Mouse (Mus musculus) G1E (cell line): ENCODE measurements around the gene Fkrp. TPM values are rescaled to one million over a fixed set of nuclear protein-coding genes. Genes with fewer than 3 reads are reported as not detected.

Experiments
- ATAC-seq: 2 replicates; pipeline ENCODE4 v1.8.0; 2016; ENCODE audit warnings: mild to moderate bottlenecking; ENCODE audit not compliant: insufficient number of reproducible peaks, poor library complexity, low FRiP score, severe bottlenecking; ENCODE audit errors: extremely low read depth
- DNase-seq: peaks from one replicate; pipeline ENCODE4 v3.0.0; 2012; ENCODE audit warnings: low spot score
- H3K27me3 ChIP-seq: 2 replicates; pipeline ENCODE4 v1.6.1; 2012; ENCODE audit warnings: mild to moderate bottlenecking, low read length, inconsistent platforms; ENCODE audit not compliant: insufficient read depth
- H3K36me3 ChIP-seq: replicated peaks from 2 replicates; pipeline ENCODE3; 2012; ENCODE audit warnings: mild to moderate bottlenecking, inconsistent platforms
- H3K4me1 ChIP-seq: 2 replicates; pipeline ENCODE4 v1.6.1; 2012; ENCODE audit warnings: low read depth, low read length, inconsistent platforms, mixed read lengths; ENCODE audit not compliant: insufficient read depth
- H3K4me3 ChIP-seq: 2 replicates; pipeline ENCODE4 v1.5.1; 2012; ENCODE audit warnings: low read depth, mild to moderate bottlenecking, inconsistent platforms, low read length, moderate library complexity, mixed read lengths
- H3K9me3 ChIP-seq: replicated peaks from 2 replicates; pipeline ENCODE4 v1.6.1; 2012; ENCODE audit warnings: inconsistent platforms
- CTCF ChIP-seq: IDR thresholded peaks from 2 replicates; pipeline ENCODE4 v1.5.1; 2012; ENCODE audit warnings: low read depth, low read length, inconsistent platforms, mixed read lengths
- GATA1 ChIP-seq: IDR thresholded peaks from 2 replicates; pipeline ENCODE4 v1.6.1; 2012; ENCODE audit warnings: borderline replicate concordance, low read length, inconsistent platforms, mixed read lengths
- GATA2 ChIP-seq: IDR thresholded peaks from 2 replicates; pipeline ENCODE4 v1.6.1; 2012; ENCODE audit warnings: low read depth, low read length, inconsistent platforms, borderline replicate concordance
- POLR2AphosphoS5 ChIP-seq: IDR thresholded peaks from 2 replicates; pipeline ENCODE4 v1.6.1; 2012; ENCODE audit warnings: low read depth, low read length, inconsistent platforms; ENCODE audit not compliant: insufficient replicate concordance
- TAL1 ChIP-seq: conservative IDR thresholded peaks from 2 replicates; pipeline ENCODE4 v1.6.1; 2012; ENCODE audit warnings: low read depth, low read length, inconsistent platforms, mixed read lengths
- polyA plus RNA-seq: library from polyadenylated mRNA; stranded (reverse); fragments of >175 nt; gene quantifications from 2 replicates; pipeline ENCODE4 v1.2.3, GENCODE M21; 2012
- total RNA-seq, 2 experiments: library from RNA; stranded (forward) in 1 of 2; stranded (reverse) in 1 of 2; fragments of 200-1000 nt in 1 of 2; fragments of >200 nt in 1 of 2; fragmentation: Nextera tagmentation in 1 of 2; gene quantifications; 2 replicates each; pipeline ENCODE4 v1.2.3; 2014 to 2017

Gene Fkrp
- total and polyA plus RNA-seq, 3 experiments = 11.3 to 30.6 (median 18.0) TPM

GRCm38 (mm10) chr7:16830449-16830848, 13.9 kb upstream of the Fkrp start:
- ATAC-seq = no peak
- Histone ChIP-seq H3K4me1 (peaks cover 21% of the 10 kb centered on the region), H3K36me3 (peaks cover 98% of the 10 kb centered on the region), H3K9me3 (no peaks in the 10 kb centered on the region), H3K4me3 (no peak overlapping the region), H3K27me3 (no peaks in the 10 kb centered on the region)
- DNase-seq = no peak
- TF ChIP-seq POLR2AphosphoS5 = no peak
- no peak for TF ChIP-seq CTCF
- no peak for TF ChIP-seq GATA1
- TF ChIP-seq GATA2 = no peak
- TF ChIP-seq TAL1 = no peak

- H3K36me3 ChIP-seq = peaks cover 99% of the 10 kb centered on the region
- ATAC-seq (no peak), DNase-seq (no peak)
- no peaks in the 10 kb centered on the region for H3K9me3 ChIP-seq
- H3K27me3 ChIP-seq = no peaks in the 10 kb centered on the region
- TF ChIP-seq CTCF (no peak), POLR2AphosphoS5 (no peak)
- H3K4me3 ChIP-seq = no peak overlapping the region
- H3K4me1 ChIP-seq = peaks cover 31% of the 10 kb centered on the region
Measured at GRCm38 (mm10) chr7:16827274-16827673, 10.7 kb upstream of the Fkrp start.

GRCm38 (mm10) chr7:16826571-16826970, 10.0 kb upstream of the Fkrp start:
- Histone ChIP-seq H3K9me3 (no peaks in the 10 kb centered on the region), H3K36me3 (peaks cover 99% of the 10 kb centered on the region), H3K27me3 (no peaks in the 10 kb centered on the region), H3K4me1 (peaks cover 35% of the 10 kb centered on the region), H3K4me3 (peak overlapping the region; percentile 7; the same call in 1 of the 2 replicates)
- ATAC-seq (no peak), DNase-seq (no peak)
- TF ChIP-seq GATA2 (no peak), TAL1 (no peak), POLR2AphosphoS5 (no peak), GATA1 (no peak), CTCF (no peak)

- Histone ChIP-seq H3K4me3 (peak overlapping the region; percentile 7; the same call in 1 of the 2 replicates), H3K36me3 (peaks cover 99% of the 10 kb centered on the region), H3K4me1 (peaks cover 42% of the 10 kb centered on the region), H3K9me3 (no peaks in the 10 kb centered on the region), H3K27me3 (no peaks in the 10 kb centered on the region)
- DNase-seq (no peak), ATAC-seq (no peak)
- TF ChIP-seq POLR2AphosphoS5 (no peak), GATA1 (no peak), TAL1 (no peak), GATA2 (no peak), CTCF (no peak)
Measured at GRCm38 (mm10) chr7:16825785-16826184, 9.3 kb upstream of the Fkrp start.

GRCm38 (mm10) chr7:16823734-16824133, 7.2 kb upstream of the Fkrp start:
- H3K27me3 ChIP-seq = no peaks in the 10 kb centered on the region
- ATAC-seq (no peak), DNase-seq (no peak)
- H3K36me3 ChIP-seq = peaks cover 98% of the 10 kb centered on the region
- H3K4me3 ChIP-seq = no peak overlapping the region
- peaks cover 60% of the 10 kb centered on the region for H3K4me1 ChIP-seq
- H3K9me3 ChIP-seq = no peaks in the 10 kb centered on the region
- TF ChIP-seq POLR2AphosphoS5 (no peak), GATA1 (no peak), GATA2 (no peak), TAL1 (no peak), CTCF (no peak)

- no peak overlapping the region for H3K4me3 ChIP-seq
- no peak for DNase-seq
- TF ChIP-seq GATA2 (no peak), CTCF (no peak), TAL1 (no peak), GATA1 (no peak), POLR2AphosphoS5 (no peak)
- peaks cover 85% of the 10 kb centered on the region for H3K36me3 ChIP-seq
- ATAC-seq = no peak
- no peaks in the 10 kb centered on the region for H3K9me3 ChIP-seq
- H3K27me3 ChIP-seq = no peaks in the 10 kb centered on the region
- peaks cover 70% of the 10 kb centered on the region for H3K4me1 ChIP-seq
Measured at GRCm38 (mm10) chr7:16821669-16822101, 5.2 kb upstream of the Fkrp start.

GRCm38 (mm10) chr7:16821091-16821490, 4.6 kb upstream of the Fkrp start:
- no peaks in the 10 kb centered on the region for H3K9me3 ChIP-seq
- DNase-seq = no peak
- no peak for ATAC-seq
- H3K4me3 ChIP-seq = no peak overlapping the region
- no peaks in the 10 kb centered on the region for H3K27me3 ChIP-seq
- peaks cover 64% of the 10 kb centered on the region for H3K4me1 ChIP-seq
- H3K36me3 ChIP-seq = peaks cover 79% of the 10 kb centered on the region
- TF ChIP-seq GATA2 = no peak
- no peak for TF ChIP-seq POLR2AphosphoS5
- no peak for TF ChIP-seq CTCF
- no peak for TF ChIP-seq GATA1
- TF ChIP-seq TAL1 = no peak
